Mouse (Mus musculus) stomach, embryonic 16.5 days (tissue): ENCODE measurements around the gene Hyal4. TPM values are rescaled to one million over a fixed set of nuclear protein-coding genes. Genes with fewer than 3 reads are reported as not detected.

Source experiments
- ATAC-seq: fragments of 200-750 bp; cut with Nextera tagmentation; 2 replicates; pipeline ENCODE4 v1.8.0; 2017; ENCODE audit warnings: moderate number of reproducible peaks, moderate TSS enrichment; ENCODE audit not compliant: insufficient read depth, low FRiP score
- H3K27ac ChIP-seq: fragments of 300-500 bp; sonication (generic); 2 replicates; pipeline ENCODE4 v1.5.1; 2014; ENCODE audit warnings: low read length
- H3K27me3 ChIP-seq: fragments of 300-500 bp; sonication (generic); 2 replicates; pipeline ENCODE4 v1.6.1; 2014; ENCODE audit warnings: low read length, control low read depth, mixed read lengths; ENCODE audit not compliant: control insufficient read depth, insufficient read depth
- H3K36me3 ChIP-seq: fragments of 300-500 bp; sonication (generic); 2 replicates; pipeline ENCODE4 v1.6.1; 2014; ENCODE audit warnings: low read length; ENCODE audit not compliant: control insufficient read depth, insufficient read depth
- H3K4me1 ChIP-seq: fragments of 300-500 bp; sonication (generic); 2 replicates; pipeline ENCODE4 v1.6.1; 2014; ENCODE audit warnings: low read length, control low read depth, mixed read lengths; ENCODE audit not compliant: control insufficient read depth, insufficient read depth
- H3K4me2 ChIP-seq: fragments of 300-500 bp; sonication (generic); 2 replicates; pipeline ENCODE4 v1.6.1; 2014; ENCODE audit warnings: low read depth, low read length, mixed read lengths
- H3K4me3 ChIP-seq: fragments of 300-500 bp; sonication (generic); replicated peaks from 2 replicates; pipeline ENCODE4 v1.5.1; 2014; ENCODE audit warnings: mild to moderate bottlenecking, low read length
- H3K9ac ChIP-seq: fragments of 300-500 bp; sonication (generic); 2 replicates; pipeline ENCODE4 v1.6.1; 2014; ENCODE audit warnings: low read length
- H3K9me3 ChIP-seq: fragments of 300-500 bp; sonication (generic); replicated peaks from 2 replicates; pipeline ENCODE4 v1.6.1; 2016; ENCODE audit warnings: low read length, control low read depth; ENCODE audit not compliant: control insufficient read depth
- WGBS: fragments of 180-500 bp; shearing (Covaris S2); extraction: QIAGEN DNeasy Blood & Tissue Kit; methylation state at CpG from one replicate; pipeline ENCODE4 v1.1.7; 2014; 5-methylcytosine and 5-hydroxymethylcytosine counted together
- polyA plus RNA-seq: library from polyadenylated mRNA; unstranded; fragments of >200 nt; fragmentation: Nextera tagmentation; extraction: Ambion mirVana; gene quantifications from 2 replicates; pipeline ENCODE4 v1.2.1, GENCODE M21; 2015

The Hyal4 gene
- not detected in 2 replicates for polyA plus RNA-seq

DNA sequence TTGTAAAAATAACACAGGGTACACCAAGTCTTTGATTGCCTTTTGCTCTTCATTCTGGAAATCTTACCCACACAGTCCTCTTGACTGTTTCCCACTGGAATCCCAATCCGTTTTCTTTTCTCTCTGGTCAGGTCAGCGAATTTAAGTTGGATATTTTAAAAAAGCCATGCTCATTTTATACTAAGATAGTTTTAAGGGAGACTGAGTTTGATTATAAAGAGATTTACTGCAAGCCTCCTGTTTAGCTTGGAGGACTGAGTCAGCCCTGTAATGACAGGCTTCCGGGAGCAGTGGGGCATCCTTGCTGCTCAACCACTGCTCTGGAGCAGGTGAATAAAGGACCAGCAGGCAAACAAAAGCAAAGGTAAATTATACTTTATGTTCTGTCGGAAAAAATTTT lies at the start of gene Hyal4:
Gene Hyal4, plus strand, starts transcription at position 301 of the 400 bp plus-strand sequence.
- Histone ChIP-seq H3K36me3 (no peaks in the 10 kb centered on the region), H3K4me3 (no peak within 1 kb of the TSS), H3K9me3 (no peaks in the 10 kb centered on the region), H3K27me3 (no peaks in the 10 kb centered on the region), H3K27ac (no peak within 1 kb of the TSS), H3K4me1 (no peaks in the 10 kb centered on the region), H3K9ac (no peak within 1 kb of the TSS), H3K4me2 (no peak within 1 kb of the TSS)
- 69% methylated on average over 4 of the region's 4 CpGs for WGBS
- ATAC-seq: no peak

DNA sequence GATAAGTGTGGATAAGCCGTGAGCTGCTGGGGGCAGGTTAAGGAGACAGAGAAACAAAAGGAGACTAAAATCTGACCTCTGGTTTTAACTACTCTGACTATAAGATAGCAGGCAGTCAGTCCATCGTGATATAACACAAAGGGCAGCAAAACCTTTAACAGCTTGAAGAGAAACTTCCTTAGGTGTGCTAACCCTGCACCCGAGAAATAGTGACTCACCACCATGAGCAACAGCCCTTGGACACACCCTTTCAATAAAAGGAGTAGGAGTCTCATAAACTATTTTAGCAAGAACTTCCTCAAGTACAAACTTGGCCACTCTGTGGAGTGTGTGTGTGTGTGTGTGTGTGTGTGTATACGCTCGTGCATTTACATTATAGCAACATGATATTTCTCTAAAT lies 41.0 kb upstream of the Hyal4 start:
- Histone ChIP-seq H3K4me1 (0 out of 2 replicates have a peak, but pooled peaks cover 2% of the 10 kb centered on the region), H3K9me3 (no peaks in the 10 kb centered on the region), H3K27me3 (no peaks in the 10 kb centered on the region), H3K4me2 (no peak overlapping the region), H3K4me3 (no peak overlapping the region), H3K27ac (peak overlapping the region; percentile 64), H3K9ac (no peak overlapping the region), H3K36me3 (no peaks in the 10 kb centered on the region)
- peak; percentile 71 for ATAC-seq
- WGBS: 65% methylated on average over 5 of the region's 5 CpGs

DNA sequence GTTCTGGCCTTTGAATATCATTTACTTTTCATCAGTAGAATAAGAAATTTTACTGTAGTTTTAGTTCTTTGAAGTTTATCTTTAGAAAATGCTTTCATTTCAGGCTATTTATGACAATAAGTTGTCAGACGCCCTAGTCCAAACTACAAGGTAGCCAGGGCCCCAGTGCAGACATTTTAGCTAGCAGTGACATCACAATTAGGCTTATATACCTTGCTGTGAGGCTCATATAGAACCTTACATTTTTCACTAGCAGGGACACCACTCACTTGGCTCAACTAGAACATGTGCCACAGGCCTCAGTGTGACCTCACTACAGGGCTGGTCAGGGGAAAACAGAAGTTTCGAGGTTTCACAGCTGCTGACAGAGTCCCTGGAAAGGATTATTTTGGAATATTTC lies 40.6 kb upstream of the Hyal4 start:
- Histone ChIP-seq H3K9me3 (no peaks in the 10 kb centered on the region), H3K4me2 (no peak overlapping the region), H3K4me1 (0 out of 2 replicates have a peak, but pooled peaks cover 2% of the 10 kb centered on the region), H3K36me3 (no peaks in the 10 kb centered on the region), H3K27me3 (no peaks in the 10 kb centered on the region), H3K9ac (no peak overlapping the region), H3K27ac (peak overlapping the region; percentile 67; the same call in 1 of the 2 replicates), H3K4me3 (no peak overlapping the region)
- ATAC-seq: no peak; the same call in 1 of the 2 replicates
- WGBS: 61% methylated on average over 2 of the region's 2 CpGs

DNA sequence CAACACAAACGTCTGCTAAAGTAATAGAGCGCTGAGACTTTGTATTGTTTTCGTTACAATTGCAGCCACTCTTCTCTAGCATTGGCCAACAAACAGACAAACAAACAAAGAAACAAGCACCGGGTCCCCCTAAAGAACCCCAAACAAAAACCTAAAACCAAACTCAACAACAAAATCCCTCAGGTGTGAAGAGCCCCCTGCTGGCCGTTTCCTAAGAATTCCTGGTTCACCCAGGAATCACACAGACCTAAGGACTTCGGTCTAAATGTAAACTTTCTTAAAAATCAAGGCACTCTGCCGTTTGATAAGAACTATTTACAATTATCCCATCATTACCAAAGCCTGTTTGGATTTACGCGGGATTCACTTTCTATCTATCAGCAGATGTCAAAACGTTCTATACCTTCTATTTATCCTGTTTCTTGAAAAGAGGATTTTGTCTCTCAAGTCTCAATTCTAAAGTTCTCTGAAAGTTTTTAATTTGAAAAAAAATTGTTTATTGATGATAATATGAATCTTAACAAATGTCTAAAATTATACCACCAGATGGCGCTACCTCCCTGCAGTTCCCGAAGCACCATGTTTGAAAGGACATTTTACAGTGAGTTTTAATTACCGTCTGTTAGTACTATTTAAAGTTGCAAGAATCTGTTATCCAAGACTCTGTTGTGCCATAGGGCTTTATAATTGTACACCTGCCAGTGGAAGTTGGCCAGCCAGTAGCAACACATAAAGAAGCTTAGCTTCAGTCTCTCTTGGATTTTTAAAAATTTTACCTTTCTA lies 26.6 kb upstream of the Hyal4 start:
- H3K4me3 ChIP-seq: no peak overlapping the region
- H3K27ac ChIP-seq: no peak overlapping the region
- ATAC-seq: no peak
- WGBS: 21% methylated on average over 13 of the region's 13 CpGs
- no peaks in the 10 kb centered on the region for H3K27me3 ChIP-seq
- H3K36me3 ChIP-seq: no peaks in the 10 kb centered on the region
- H3K4me1 ChIP-seq: no peaks in the 10 kb centered on the region
- no peaks in the 10 kb centered on the region for H3K9me3 ChIP-seq
- H3K9ac ChIP-seq: no peak overlapping the region
- peak overlapping the region; percentile 24; the same call in 1 of the 2 replicates for H3K4me2 ChIP-seq

DNA sequence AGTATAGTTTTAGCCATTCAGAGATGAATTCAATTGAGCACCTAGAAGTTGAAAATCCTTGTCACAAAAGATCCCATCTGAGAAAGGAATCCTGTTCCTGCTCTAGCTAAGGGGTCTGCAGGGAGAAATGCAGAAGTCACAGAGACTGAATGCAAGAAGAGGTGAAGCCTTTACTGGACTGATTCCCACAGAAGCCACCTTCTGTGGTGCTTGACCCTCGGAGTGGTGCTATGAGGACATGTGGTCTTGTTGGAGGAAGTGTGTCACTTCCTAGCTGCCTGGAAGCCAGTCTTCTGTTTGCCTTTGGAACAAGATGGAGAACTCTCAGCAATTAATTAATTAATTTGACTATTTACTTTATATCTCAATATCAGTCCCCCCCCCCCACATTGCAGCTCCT lies 20.0 kb upstream of the Hyal4 start:
- Histone ChIP-seq H3K27ac (no peak overlapping the region), H3K36me3 (no peaks in the 10 kb centered on the region), H3K4me1 (no peaks in the 10 kb centered on the region), H3K27me3 (no peaks in the 10 kb centered on the region), H3K4me2 (no peak overlapping the region), H3K9ac (no peak overlapping the region), H3K4me3 (no peak overlapping the region), H3K9me3 (no peaks in the 10 kb centered on the region)
- no peak for ATAC-seq
- 83% methylated on average over 1 of the region's 1 CpGs for WGBS

DNA sequence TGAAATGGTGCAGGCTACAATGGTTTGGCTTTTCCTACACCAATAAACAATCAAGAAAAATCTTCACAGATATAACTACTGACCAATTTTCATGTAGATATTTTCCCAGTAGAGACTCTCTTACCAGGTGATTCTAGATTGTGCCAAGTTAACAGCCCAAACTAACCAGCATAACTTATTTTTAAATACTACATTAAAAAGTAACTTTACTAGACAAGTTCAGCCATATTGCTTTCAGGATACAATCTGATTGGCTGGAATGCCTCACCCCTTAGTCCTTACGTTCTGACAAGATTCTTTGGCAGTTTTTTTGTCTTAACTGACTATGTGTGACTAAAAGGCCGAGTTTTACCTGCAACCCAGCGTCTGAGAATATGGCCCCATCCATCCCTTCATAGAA lies 15.2 kb upstream of the Hyal4 start, which contains the start of gene Hyal6:
Gene Hyal6, plus strand, starts transcription at position 301 of the 400 bp plus-strand sequence.
- ATAC-seq: no peak
- WGBS: 78% methylated on average over 3 of the region's 3 CpGs
- Histone ChIP-seq H3K9ac (no peak within 1 kb of the TSS), H3K4me1 (no peaks in the 10 kb centered on the region), H3K4me2 (no peak within 1 kb of the TSS), H3K9me3 (no peaks in the 10 kb centered on the region), H3K27ac (no peak within 1 kb of the TSS), H3K27me3 (no peaks in the 10 kb centered on the region), H3K36me3 (no peaks in the 10 kb centered on the region), H3K4me3 (no peak within 1 kb of the TSS)

DNA sequence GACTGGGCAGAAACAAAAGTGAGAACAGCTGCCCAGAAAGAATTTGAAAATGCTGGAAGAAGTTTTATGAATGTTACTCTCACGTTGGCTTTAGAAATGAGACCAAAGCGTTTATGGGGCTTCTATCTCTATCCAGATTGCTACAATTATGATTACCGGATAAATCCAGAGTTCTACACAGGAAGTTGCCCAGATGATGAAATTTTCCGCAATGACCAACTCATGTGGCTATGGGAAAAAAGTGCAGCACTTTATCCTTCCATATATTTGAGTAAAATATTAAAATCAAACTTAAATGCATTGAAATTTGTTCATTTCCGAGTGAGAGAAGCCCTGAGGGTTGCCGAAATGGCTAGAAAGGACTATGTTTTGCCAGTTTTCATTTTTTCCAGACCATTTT lies 13.6 kb upstream of the Hyal4 start:
- 83% methylated on average over 6 of the region's 6 CpGs for WGBS
- Histone ChIP-seq H3K36me3 (no peaks in the 10 kb centered on the region), H3K4me3 (no peak overlapping the region), H3K4me1 (no peaks in the 10 kb centered on the region), H3K9me3 (no peaks in the 10 kb centered on the region), H3K4me2 (no peak overlapping the region), H3K9ac (no peak overlapping the region), H3K27me3 (no peaks in the 10 kb centered on the region), H3K27ac (no peak overlapping the region)
- ATAC-seq: no peak

DNA sequence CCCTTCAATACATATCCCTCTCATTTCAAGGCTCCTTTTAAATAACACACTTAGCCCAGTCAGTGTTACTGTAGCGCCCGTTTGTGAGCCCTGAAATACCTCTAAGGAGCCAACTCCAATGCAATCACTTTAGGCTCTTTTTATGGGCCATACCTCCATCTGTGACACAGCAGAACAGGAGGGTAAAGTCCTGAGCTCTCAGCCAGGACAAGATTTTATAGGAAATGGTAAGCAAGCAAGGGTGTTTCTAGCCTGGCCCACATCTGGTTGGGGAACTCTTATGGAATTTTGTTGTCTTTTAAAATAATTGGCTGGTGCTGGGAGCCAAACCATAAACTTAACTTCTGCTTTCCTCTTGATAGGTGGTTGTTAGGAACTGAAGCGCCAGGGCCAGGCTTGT lies 11.2 kb downstream of the Hyal4 start:
- Histone ChIP-seq H3K27ac (no peak overlapping the region), H3K27me3 (no peaks in the 10 kb centered on the region), H3K36me3 (no peaks in the 10 kb centered on the region), H3K9ac (no peak overlapping the region), H3K4me1 (no peaks in the 10 kb centered on the region), H3K9me3 (no peaks in the 10 kb centered on the region), H3K4me2 (no peak overlapping the region), H3K4me3 (no peak overlapping the region)
- WGBS: 85% methylated on average over 3 of the region's 3 CpGs
- ATAC-seq: no peak

DNA sequence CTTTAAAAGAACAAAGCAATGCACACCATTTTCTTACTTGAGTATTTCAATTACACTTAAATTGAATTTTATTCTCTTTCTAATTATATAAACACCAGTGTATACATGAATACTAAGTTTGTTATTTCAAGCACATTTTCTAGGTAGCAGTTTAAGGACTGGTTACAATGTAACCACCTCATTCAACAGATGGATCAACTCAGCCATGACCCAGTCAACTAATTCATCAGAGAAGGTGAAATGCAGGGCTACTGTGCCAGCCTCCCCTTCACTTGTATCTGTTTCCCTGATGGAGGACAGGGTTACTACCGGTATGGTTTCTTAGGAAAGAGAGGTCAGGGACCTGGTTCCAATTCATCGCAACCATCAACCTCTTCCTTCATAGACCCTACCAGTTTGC lies 18.1 kb downstream of the Hyal4 start:
- WGBS: 69% methylated on average over 2 of the region's 2 CpGs
- no peak overlapping the region for H3K9ac ChIP-seq
- ATAC-seq: no peak

More for the DNA sequence above, 18.1 kb downstream of the Hyal4 start:
- H3K4me1 ChIP-seq: no peaks in the 10 kb centered on the region
- no peak overlapping the region for H3K4me3 ChIP-seq
- no peaks in the 10 kb centered on the region for H3K9me3 ChIP-seq
- no peaks in the 10 kb centered on the region for H3K27me3 ChIP-seq
- H3K4me2 ChIP-seq: no peak overlapping the region
- no peak overlapping the region for H3K27ac ChIP-seq
- no peaks in the 10 kb centered on the region for H3K36me3 ChIP-seq
